Mouse (Mus musculus): ENCODE measurements at regions not wholly inside any gene's neighbourhood (a gene's known extent, or its start where the extent isn't known, plus 50 kb on each side); places are given as distances from the start of the nearest gene placed in this dataset.

DNA sequence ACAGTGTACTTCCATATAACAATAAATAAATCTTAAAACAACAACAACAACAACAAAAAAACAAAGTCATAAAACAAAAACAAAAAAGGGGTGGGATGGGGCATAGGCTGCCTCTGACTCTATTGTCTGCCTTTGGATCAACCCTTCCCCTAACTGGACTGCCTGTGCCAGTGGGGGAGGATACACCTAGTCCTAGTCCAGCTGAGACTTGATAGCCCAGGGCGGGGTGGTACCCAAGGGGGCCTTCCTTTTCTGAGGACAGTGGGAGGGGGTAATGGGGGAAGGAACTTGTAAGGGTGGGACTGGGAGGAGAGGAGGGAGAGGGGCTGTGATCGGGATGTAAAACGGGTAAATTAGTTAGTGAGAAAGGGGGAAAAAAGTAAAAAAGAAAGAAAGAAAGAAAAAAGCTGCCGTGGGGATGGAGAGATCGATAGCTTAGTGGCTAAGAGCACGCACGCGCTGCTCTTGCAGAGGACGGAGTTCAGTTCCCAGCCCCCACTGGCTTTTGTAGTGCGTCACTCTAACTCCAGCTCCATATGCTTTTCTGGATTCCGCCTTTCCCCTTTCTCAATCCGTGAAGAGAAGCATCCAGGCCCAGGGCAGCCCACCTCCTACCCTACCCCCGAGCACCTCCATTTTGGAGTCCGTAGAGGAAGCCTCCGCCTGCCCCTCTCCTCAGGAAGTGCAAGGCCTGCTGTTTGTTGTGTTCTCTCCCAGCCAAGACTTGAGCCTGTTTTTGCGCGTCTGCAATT, 120.2 kb downstream of the Gm10131 start:
- no peak for TF ChIP-seq EP300 (IDR thresholded peaks at IDR 0.05; ENCODE audit: low read depth)
- no peak for TF ChIP-seq CTCF (IDR thresholded peaks at IDR 0.05; ENCODE audit: low read depth)
